Mouse (Mus musculus) ES-E14 (cell line): Measurements from ENCODE around the gene Tmem130. TPM values are rescaled to one million over a fixed set of nuclear protein-coding genes. Genes with fewer than 3 reads are reported as not detected.

Experiments used
- DNase-seq: peaks from one replicate; pipeline ENCODE4 v3.0.0-alpha.2; 2013; ENCODE audit warnings: low read depth, low spot score
- H3K27ac ChIP-seq: 2 replicates; pipeline ENCODE4 v1.5.1; 2012; ENCODE audit warnings: low read depth, mild to moderate bottlenecking, low read length, moderate library complexity, mixed read lengths; ENCODE audit not compliant: poor library complexity, insufficient read depth, severe bottlenecking
- H3K36me3 ChIP-seq: 2 replicates; pipeline ENCODE4 v1.6.1; 2012; ENCODE audit warnings: mild to moderate bottlenecking, low read length, moderate library complexity, mixed read lengths; ENCODE audit not compliant: control insufficient read depth, poor library complexity, insufficient read depth, severe bottlenecking
- H3K4me1 ChIP-seq, 2 experiments: fragments of 150-350 bp in 1 of 2; sonication (generic) in 1 of 2; 2 replicates each; pipeline ENCODE4 v1.6.1; 2012; ENCODE audit warnings: low read length in 2 of 2, mild to moderate bottlenecking in 1 of 2, mixed read lengths in 1 of 2; ENCODE audit not compliant: control insufficient read depth in 2 of 2, insufficient read depth in 2 of 2, poor library complexity in 1 of 2
- H3K4me3 ChIP-seq, 2 experiments: fragments of 150-350 bp in 1 of 2; sonication (generic) in 1 of 2; 2 replicates each; pipeline ENCODE4 v1.5.1; 2012; ENCODE audit warnings: low read length in 2 of 2, low read depth in 1 of 2, mild to moderate bottlenecking in 1 of 2, mixed read lengths in 1 of 2; ENCODE audit not compliant: insufficient read depth in 1 of 2, poor library complexity in 1 of 2, severe bottlenecking in 1 of 2
- H3K9ac ChIP-seq: 2 replicates; pipeline ENCODE4 v1.6.1; 2012; ENCODE audit warnings: low read depth, mild to moderate bottlenecking, low read length, mixed read lengths; ENCODE audit not compliant: poor library complexity, insufficient read depth, severe bottlenecking
- H3K9me3 ChIP-seq: fragments of 150-350 bp; sonication (generic); 2 replicates; pipeline ENCODE4 v1.6.1; 2012; ENCODE audit warnings: low read depth, mild to moderate bottlenecking, low read length; ENCODE audit not compliant: control insufficient read depth, insufficient read depth
- CHD2 ChIP-seq: IDR thresholded peaks from 2 replicates; pipeline ENCODE4 v1.6.1; 2014; ENCODE audit warnings: mild to moderate bottlenecking, low read depth, low read length, inconsistent platforms
- HCFC1 ChIP-seq: IDR thresholded peaks from 2 replicates; pipeline ENCODE4 v1.6.1; 2012; ENCODE audit warnings: low read length, inconsistent platforms, borderline replicate concordance; ENCODE audit not compliant: insufficient read depth
- MAFK ChIP-seq: IDR thresholded peaks from 2 replicates; pipeline ENCODE4 v1.6.1; 2014; ENCODE audit warnings: mild to moderate bottlenecking, low read depth, low read length, inconsistent platforms; ENCODE audit not compliant: insufficient read depth
- ZC3H11A ChIP-seq: IDR thresholded peaks from 2 replicates; pipeline ENCODE4 v1.6.1; 2012; ENCODE audit warnings: low read depth, mild to moderate bottlenecking, inconsistent platforms, low read length, borderline replicate concordance
- ZNF384 ChIP-seq: IDR thresholded peaks from 2 replicates; pipeline ENCODE4 v1.6.1; 2012; ENCODE audit warnings: low read depth, low read length, inconsistent platforms
- in situ Hi-C, 2 experiments: fragments of 600-800 bp; cut with MboI; formaldehyde crosslinking; loops; one replicate each; pipeline ENCODE4 v1.15.1; 2025; ENCODE audit warnings: low sequenced_read_pairs in 2 of 2, inconsistent platforms in 1 of 2; ENCODE audit not compliant: unreplicated experiment in 2 of 2
- total RNA-seq: library from RNA; depleted of rRNA; stranded (reverse); fragments of 300-350 nt; gene quantifications from 2 replicates; pipeline ENCODE4 v1.2.3, GENCODE M21; 2012

The Tmem130 gene
- total RNA-seq, 1 experiment: 1.4 TPM

GRCm38 (mm10) chr5:144753041-144753440 lies 8.6 kb downstream of the Tmem130 start:
- TF ChIP-seq ZC3H11A: no peak
- no peak for TF ChIP-seq HCFC1
- TF ChIP-seq CHD2: no peak
- no peak for TF ChIP-seq MAFK
- H3K27ac ChIP-seq: no peak overlapping the region
- H3K9ac ChIP-seq: no peak overlapping the region
- peaks cover 4 to 8% of the 10 kb centered on the region in 2 experiments; a peak in 3 of 4 replicates for H3K4me1 ChIP-seq
- DNase-seq: no peak
- in situ Hi-C loops: no loop called here
- H3K4me3 ChIP-seq: no peak overlapping the region
- H3K9me3 ChIP-seq: no peaks in the 10 kb centered on the region
- H3K36me3 ChIP-seq: no peaks in the 10 kb centered on the region

GRCm38 (mm10) chr5:144752432-144752831 lies 9.2 kb downstream of the Tmem130 start:
- Histone ChIP-seq H3K4me1 (peaks cover 2 to 5% of the 10 kb centered on the region in 2 experiments; a peak in 2 of 4 replicates), H3K9me3 (no peaks in the 10 kb centered on the region), H3K36me3 (no peaks in the 10 kb centered on the region), H3K27ac (no peak overlapping the region), H3K4me3 (no peak overlapping the region), H3K9ac (no peak overlapping the region)
- TF ChIP-seq MAFK: no peak
- no peak for TF ChIP-seq ZC3H11A
- TF ChIP-seq CHD2: no peak
- no peak for TF ChIP-seq HCFC1
- no peak for TF ChIP-seq ZNF384
- in situ Hi-C loops: no loop called here
- DNase-seq: peak; percentile 63

GRCm38 (mm10) chr5:144737101-144737500 lies 24.5 kb downstream of the Tmem130 start:
- no peaks in the 10 kb centered on the region for H3K9me3 ChIP-seq
- in situ Hi-C loops: loop anchor here (10.0 kb wide), 2 partner anchors 212 to 352 kb away; no protein-coding TSS in a partner anchor
- TF ChIP-seq MAFK (no peak), HCFC1 (no peak), CHD2 (no peak), ZC3H11A (no peak), ZNF384 (no peak)
- H3K4me3 ChIP-seq: no peak overlapping the region
- H3K9ac ChIP-seq: no peak overlapping the region
- H3K27ac ChIP-seq: 0 out of 2 replicates have a peak overlapping the region, but pooled peaks have one; percentile 18
- DNase-seq: no peak
- H3K36me3 ChIP-seq: no peaks in the 10 kb centered on the region
- peaks cover 0 to 3% of the 10 kb centered on the region in 2 experiments; a peak in 1 of 4 replicates for H3K4me1 ChIP-seq

GRCm38 (mm10) chr5:144734949-144735348 lies 26.7 kb downstream of the Tmem130 start:
- Histone ChIP-seq H3K36me3 (no peaks in the 10 kb centered on the region), H3K4me1 (peaks cover 0 to 3% of the 10 kb centered on the region in 2 experiments; a peak in 1 of 4 replicates), H3K9ac (no peak overlapping the region), H3K9me3 (no peaks in the 10 kb centered on the region), H3K27ac (no peak overlapping the region), H3K4me3 (no peak overlapping the region)
- in situ Hi-C loops: loop anchor here (5.0 to 10.0 kb wide), 3 partner anchors 210 to 350 kb away; no protein-coding TSS in a partner anchor
- peak; percentile 55 for DNase-seq
- TF ChIP-seq CHD2 (no peak), ZC3H11A (peak; percentile 49; the same call in 1 of the 2 replicates)

- peak; percentile 87; the same call in 1 of the 2 replicates for TF ChIP-seq ZC3H11A
- no peak for TF ChIP-seq CHD2
- no peak overlapping the region for H3K27ac ChIP-seq
These were observed 27.7 kb downstream of the Tmem130 start for GRCm38 (mm10) chr5:144733953-144734352.

More at GRCm38 (mm10) chr5:144733953-144734352, 27.7 kb downstream of the Tmem130 start:
- DNase-seq: peak; percentile 74
- Histone ChIP-seq H3K9me3 (no peaks in the 10 kb centered on the region), H3K4me1 (peaks cover 0 to 4% of the 10 kb centered on the region in 2 experiments; a peak in 1 of 4 replicates), H3K4me3 (no peak overlapping the region), H3K36me3 (no peaks in the 10 kb centered on the region), H3K9ac (no peak overlapping the region)
- in situ Hi-C loops: loop anchor here (5.0 to 10.0 kb wide), 3 partner anchors 209 to 349 kb away; no protein-coding TSS in a partner anchor
